Mouse (Mus musculus): Measurements from ENCODE around the gene Prl7d1. TPM values are rescaled to one million over a fixed set of nuclear protein-coding genes. Genes with fewer than 3 reads are reported as not detected.
"Not testable (repeated sequence)": the region's sequence is repeated elsewhere in the genome, so short reads cannot be mapped to it uniquely, and the experiment has no call there.

The Prl7d1 gene
- not detected in 2 replicates for total RNA-seq (2017)

GRCm38 (mm10) chr13:27716636-27717035 lies at the start of gene Prl7d1:
Gene Prl7d1, minus strand, starts transcription at chr13:27716736.
- no peak for ATAC-seq (replicated peaks in 1 of 2; ENCODE audit: insufficient read depth in 1 of 2, low FRiP score in 2 of 2, low TSS enrichment in 1 of 2, low read depth in 1 of 2, poor library complexity in 2 of 2, severe bottlenecking in 2 of 2)

GRCm38 (mm10) chr13:27734512-27735186 lies 18.1 kb upstream of the Prl7d1 start:
- ATAC-seq (replicated peaks in 1 of 2; ENCODE audit: insufficient read depth in 1 of 2, low FRiP score in 2 of 2, low TSS enrichment in 1 of 2, low read depth in 1 of 2, poor library complexity in 2 of 2, severe bottlenecking in 2 of 2) = no peak

GRCm38 (mm10) chr13:27730286-27730959 lies 13.9 kb upstream of the Prl7d1 start:
- not testable (repeated sequence) for ATAC-seq (replicated peaks in 1 of 2; ENCODE audit: insufficient read depth in 1 of 2, low FRiP score in 2 of 2, low TSS enrichment in 1 of 2, low read depth in 1 of 2, poor library complexity in 2 of 2, severe bottlenecking in 2 of 2)

- not testable (repeated sequence) for ATAC-seq (replicated peaks in 1 of 2; ENCODE audit: insufficient read depth in 1 of 2, low FRiP score in 2 of 2, low TSS enrichment in 1 of 2, low read depth in 1 of 2, poor library complexity in 2 of 2, severe bottlenecking in 2 of 2)
Observed at GRCm38 (mm10) chr13:27725057-27725456, 8.5 kb upstream of the Prl7d1 start.

- no peak for ATAC-seq (replicated peaks in 1 of 2; ENCODE audit: insufficient read depth in 1 of 2, low FRiP score in 2 of 2, low TSS enrichment in 1 of 2, low read depth in 1 of 2, poor library complexity in 2 of 2, severe bottlenecking in 2 of 2)
Observed at GRCm38 (mm10) chr13:27706521-27706920, 10.0 kb downstream of the Prl7d1 start.

DNA sequence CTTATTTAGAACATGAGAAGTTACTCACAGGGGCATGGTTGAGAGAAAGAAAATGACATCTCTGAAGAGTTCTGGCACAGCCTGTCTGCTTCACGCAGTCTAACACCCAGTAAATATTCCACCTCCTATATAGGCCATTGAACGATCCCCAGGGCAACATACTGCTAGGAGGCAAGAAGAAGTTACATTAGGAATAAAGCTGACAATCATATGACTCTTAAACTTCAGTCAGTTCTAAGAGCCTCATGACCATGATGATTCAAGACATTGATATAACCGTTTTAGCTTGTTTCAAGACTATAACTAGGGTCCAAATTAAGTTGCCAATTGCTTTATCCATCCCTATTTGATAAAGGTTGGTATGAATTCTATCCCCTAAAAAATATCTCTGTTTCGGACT lies 48.6 kb downstream of the Prl7d1 start, which contains the start of gene Prl7a2:
Gene Prl7a2, minus strand, starts transcription at position 101 of the 400 bp plus-strand sequence.
- ATAC-seq (replicated peaks in 1 of 2; ENCODE audit: insufficient read depth in 1 of 2, low FRiP score in 2 of 2, low TSS enrichment in 1 of 2, low read depth in 1 of 2, poor library complexity in 2 of 2, severe bottlenecking in 2 of 2) = no peak

GRCm38 (mm10) chr13:27660747-27661146 lies 55.8 kb downstream of the Prl7d1 start:
- no peak for ATAC-seq (replicated peaks in 1 of 2; ENCODE audit: insufficient read depth in 1 of 2, low FRiP score in 2 of 2, low TSS enrichment in 1 of 2, low read depth in 1 of 2, poor library complexity in 2 of 2, severe bottlenecking in 2 of 2)

Other genes with a start within 250 kb of the Prl7d1 start
- not detected in 2 replicates for gene Prl8a8, start 203.5 kb downstream of the Prl7d1 start, total RNA-seq (2017)
- gene Prl8a9, start 152.1 kb downstream of the Prl7d1 start, total RNA-seq (2017) = not detected in 2 replicates
- gene Prl8a1, start 134.6 kb downstream of the Prl7d1 start, total RNA-seq (2017) = not detected in 2 replicates
- gene Prl7b1, start 106.2 kb downstream of the Prl7d1 start, total RNA-seq (2017) = not detected in 2 replicates
- not detected in 2 replicates for gene Prl7a1, start 74.2 kb downstream of the Prl7d1 start, total RNA-seq (2017)
- gene Prl7a2, start 48.7 kb downstream of the Prl7d1 start, total RNA-seq (2017) = not detected in 2 replicates
- gene Prl7c1, start 64.1 kb upstream of the Prl7d1 start, total RNA-seq (2017) = not detected in 2 replicates
- gene Prl2a1, start 84.9 kb upstream of the Prl7d1 start, total RNA-seq (2017) = not detected in 2 replicates
- not detected in 2 replicates for gene Prl2c1, start 132.6 kb upstream of the Prl7d1 start, total RNA-seq (2017)